Mouse (Mus musculus): ENCODE results near the gene Gltp. TPM values are rescaled to one million over a fixed set of nuclear protein-coding genes. Genes with fewer than 3 reads are reported as not detected.
A peak's percentile ranks its signal among the peaks of the same experiment; 100 is the strongest.

Gltp gene
- polyA plus RNA-seq, 1 experiment from 2014 or later, result 78.5 TPM

- ATAC-seq (replicated peaks; ENCODE audit: low FRiP score), result no peak
- Histone ChIP-seq H3K9ac (no peak overlapping the region), H3K4me2 (no peak overlapping the region), H3K9me3 (replicated peaks) (no peaks in the 10 kb centered on the region), H3K4me3 (replicated peaks) (no peak overlapping the region), H3K27ac (no peak overlapping the region; the same call in 1 of the 2 replicates), H3K4me1 (peaks cover 87% of the 10 kb centered on the region), H3K36me3 (no peaks in the 10 kb centered on the region), H3K27me3 (peaks cover 27% of the 10 kb centered on the region)
- 61% methylated on average over 13 of the region's 15 CpGs for WGBS
Observed at GRCm38 (mm10) chr5:114653656-114654437, 36.9 kb downstream of the Gltp start.

- Histone ChIP-seq H3K27ac (peak overlapping the region; percentile 20), H3K4me2 (peak overlapping the region; percentile 46), H3K4me3 (replicated peaks) (no peak overlapping the region), H3K27me3 (peaks cover 4% of the 10 kb centered on the region), H3K4me1 (peaks cover 88% of the 10 kb centered on the region), H3K9ac (no peak overlapping the region; the same call in 1 of the 2 replicates), H3K9me3 (replicated peaks) (no peaks in the 10 kb centered on the region), H3K36me3 (no peaks in the 10 kb centered on the region)
- 15% methylated on average over 3 of the region's 3 CpGs for WGBS
- ATAC-seq (replicated peaks; ENCODE audit: low FRiP score), result no peak
Observed at GRCm38 (mm10) chr5:114651449-114651848, 39.3 kb downstream of the Gltp start.

- peak overlapping the region; percentile 46 for H3K4me2 ChIP-seq
- H3K9me3 ChIP-seq (replicated peaks), result no peaks in the 10 kb centered on the region
- 23% methylated on average over 14 of the region's 14 CpGs for WGBS
- H3K36me3 ChIP-seq, result no peaks in the 10 kb centered on the region
- ATAC-seq (replicated peaks; ENCODE audit: low FRiP score), result peak; percentile 37; the same call in 1 of the 2 replicates
- peaks cover 85% of the 10 kb centered on the region for H3K4me1 ChIP-seq
- peaks cover 2% of the 10 kb centered on the region; the same call in 1 of the 2 replicates for H3K27me3 ChIP-seq
- H3K4me3 ChIP-seq (replicated peaks), result no peak overlapping the region
- H3K27ac ChIP-seq, result peak overlapping the region; percentile 20
- H3K9ac ChIP-seq, result no peak overlapping the region; the same call in 1 of the 2 replicates
Observed at GRCm38 (mm10) chr5:114651002-114651401, 39.8 kb downstream of the Gltp start.

GRCm38 (mm10) chr5:114648728-114649311 lies 42.0 kb downstream of the Gltp start:
- 66% methylated on average over 11 of the region's 11 CpGs for WGBS
- no peaks in the 10 kb centered on the region for H3K36me3 ChIP-seq
- peaks cover 74% of the 10 kb centered on the region for H3K4me1 ChIP-seq
- no peak overlapping the region for H3K9ac ChIP-seq
- H3K27me3 ChIP-seq, result 0 out of 2 replicates have a peak, but pooled peaks cover 5% of the 10 kb centered on the region
- no peak overlapping the region for H3K4me2 ChIP-seq
- H3K27ac ChIP-seq, result peak overlapping the region; percentile 24; the same call in 1 of the 2 replicates
- H3K9me3 ChIP-seq (replicated peaks), result no peaks in the 10 kb centered on the region
- ATAC-seq (replicated peaks; ENCODE audit: low FRiP score), result no peak
- H3K4me3 ChIP-seq (replicated peaks), result no peak overlapping the region

GRCm38 (mm10) chr5:114647211-114647974 lies 43.4 kb downstream of the Gltp start:
- Histone ChIP-seq H3K4me1 (peaks cover 61% of the 10 kb centered on the region), H3K27me3 (0 out of 2 replicates have a peak, but pooled peaks cover 5% of the 10 kb centered on the region), H3K9me3 (replicated peaks) (no peaks in the 10 kb centered on the region), H3K4me2 (peak overlapping the region; percentile 62), H3K9ac (0 out of 2 replicates have a peak overlapping the region, but pooled peaks have one; percentile 8), H3K27ac (peak overlapping the region; percentile 52), H3K36me3 (no peaks in the 10 kb centered on the region), H3K4me3 (replicated peaks) (peak overlapping the region; percentile 34)
- peak; percentile 57 for ATAC-seq (replicated peaks; ENCODE audit: low FRiP score)
- WGBS, result 2% methylated on average over 27 of the region's 27 CpGs

- peaks cover 51% of the 10 kb centered on the region for H3K4me1 ChIP-seq
- ATAC-seq (replicated peaks; ENCODE audit: low FRiP score), result no peak
- H3K27me3 ChIP-seq, result 0 out of 2 replicates have a peak, but pooled peaks cover 5% of the 10 kb centered on the region
- H3K9ac ChIP-seq, result no peak overlapping the region
- no peaks in the 10 kb centered on the region for H3K36me3 ChIP-seq
- H3K4me2 ChIP-seq, result no peak overlapping the region
- no peaks in the 10 kb centered on the region for H3K9me3 ChIP-seq (replicated peaks)
- H3K4me3 ChIP-seq (replicated peaks), result no peak overlapping the region
- no peak overlapping the region for H3K27ac ChIP-seq
- 90% methylated on average over 5 of the region's 5 CpGs for WGBS
Observed at GRCm38 (mm10) chr5:114645916-114646315, 44.9 kb downstream of the Gltp start.

GRCm38 (mm10) chr5:114644918-114645317 lies 45.9 kb downstream of the Gltp start:
- Histone ChIP-seq H3K4me2 (no peak overlapping the region), H3K27me3 (0 out of 2 replicates have a peak, but pooled peaks cover 5% of the 10 kb centered on the region), H3K9me3 (replicated peaks) (no peaks in the 10 kb centered on the region), H3K4me3 (replicated peaks) (no peak overlapping the region), H3K9ac (no peak overlapping the region), H3K4me1 (peaks cover 45% of the 10 kb centered on the region), H3K27ac (no peak overlapping the region), H3K36me3 (no peaks in the 10 kb centered on the region)
- WGBS, result 38% methylated on average over 6 of the region's 6 CpGs
- ATAC-seq (replicated peaks; ENCODE audit: low FRiP score), result no peak

GRCm38 (mm10) chr5:114640809-114641208 lies 50.0 kb downstream of the Gltp start:
- peaks cover 20% of the 10 kb centered on the region for H3K27me3 ChIP-seq
- H3K4me3 ChIP-seq (replicated peaks), result no peak overlapping the region
- H3K27ac ChIP-seq, result no peak overlapping the region
- H3K9me3 ChIP-seq (replicated peaks), result no peaks in the 10 kb centered on the region
- H3K36me3 ChIP-seq, result no peaks in the 10 kb centered on the region
- peaks cover 21% of the 10 kb centered on the region for H3K4me1 ChIP-seq
- 77% methylated on average over 10 of the region's 10 CpGs for WGBS
- no peak for ATAC-seq (replicated peaks; ENCODE audit: low FRiP score)
- H3K9ac ChIP-seq, result no peak overlapping the region
- H3K4me2 ChIP-seq, result no peak overlapping the region

- Histone ChIP-seq H3K4me3 (replicated peaks) (peak overlapping the region; percentile 24; the same call in 1 of the 2 replicates), H3K36me3 (no peaks in the 10 kb centered on the region; the same call in 1 of the 2 replicates), H3K9me3 (replicated peaks) (no peaks in the 10 kb centered on the region), H3K4me2 (peak overlapping the region; percentile 54), H3K27ac (no peak overlapping the region), H3K27me3 (peaks cover 20% of the 10 kb centered on the region), H3K9ac (0 out of 2 replicates have a peak overlapping the region, but pooled peaks have one; percentile 17), H3K4me1 (peaks cover 16% of the 10 kb centered on the region)
- ATAC-seq (replicated peaks; ENCODE audit: low FRiP score), result peak; percentile 62
- WGBS, result 16% methylated on average over 7 of the region's 7 CpGs
Observed at GRCm38 (mm10) chr5:114639645-114639957, 51.2 kb downstream of the Gltp start.

GRCm38 (mm10) chr5:114638769-114639644 lies 51.8 kb downstream of the Gltp start:
- peak; percentile 80 for ATAC-seq (replicated peaks; ENCODE audit: low FRiP score)
- WGBS, result 12% methylated on average over 22 of the region's 22 CpGs
- peak overlapping the region; percentile 24; the same call in 1 of the 2 replicates for H3K4me3 ChIP-seq (replicated peaks)

GRCm38 (mm10) chr5:114636091-114636490 lies 54.7 kb downstream of the Gltp start:
- Histone ChIP-seq H3K9me3 (replicated peaks) (no peaks in the 10 kb centered on the region), H3K4me2 (no peak overlapping the region), H3K9ac (no peak overlapping the region), H3K27ac (no peak overlapping the region), H3K36me3 (peaks cover 14% of the 10 kb centered on the region), H3K4me1 (peaks cover 14% of the 10 kb centered on the region), H3K27me3 (peaks cover 17% of the 10 kb centered on the region), H3K4me3 (replicated peaks) (no peak overlapping the region)
- 83% methylated on average over 25 of the region's 25 CpGs for WGBS
- ATAC-seq (replicated peaks; ENCODE audit: low FRiP score), result no peak

More at GRCm38 (mm10) chr5:114638769-114639644, 51.8 kb downstream of the Gltp start:
- peak overlapping the region; percentile 54 for H3K4me2 ChIP-seq
- H3K9me3 ChIP-seq (replicated peaks), result no peaks in the 10 kb centered on the region
- 0 out of 2 replicates have a peak overlapping the region, but pooled peaks have one; percentile 17 for H3K9ac ChIP-seq
- no peak overlapping the region for H3K27ac ChIP-seq
- H3K27me3 ChIP-seq, result peaks cover 17% of the 10 kb centered on the region
- H3K4me1 ChIP-seq, result peaks cover 16% of the 10 kb centered on the region
- peaks cover 4% of the 10 kb centered on the region; the same call in 1 of the 2 replicates for H3K36me3 ChIP-seq
